Mouse (Mus musculus) spleen, adult 2 months (tissue): ENCODE measurements around the gene Arhgef10l.

ENCODE experiments used
- CTCF ChIP-seq: fragments of 200-500 bp; IDR thresholded peaks from 2 replicates; pipeline ENCODE4 v1.5.1; 2011; ENCODE audit warnings: mild to moderate bottlenecking, inconsistent platforms; ENCODE audit not compliant: insufficient read depth, insufficient read length, insufficient replicate concordance; ENCODE audit errors: extremely low read depth
- POLR2A ChIP-seq: fragments of 200-500 bp; IDR thresholded peaks from 2 replicates; pipeline ENCODE4 v1.6.1; 2011; ENCODE audit warnings: low read depth, low read length, inconsistent platforms

- no peak for TF ChIP-seq CTCF
- no peak for TF ChIP-seq POLR2A
These were observed 39.9 kb downstream of the Arhgef10l start for GRCm38 (mm10) chr4:140625651-140626525.
